Mouse (Mus musculus) midbrain, embryonic 11.5 days (tissue): Measurements from ENCODE around the gene Pelo. TPM values are rescaled to one million over a fixed set of nuclear protein-coding genes. Genes with fewer than 3 reads are reported as not detected.

Source experiments
- ATAC-seq: fragments of 200-750 bp; cut with Nextera tagmentation; 2 replicates; pipeline ENCODE4 v1.8.0; 2017; ENCODE audit warnings: moderate TSS enrichment, moderate library complexity; ENCODE audit not compliant: low FRiP score
- DNase-seq: peaks from one replicate; pipeline ENCODE4 v3.0.0; 2015; ENCODE audit warnings: low spot score; ENCODE audit errors: missing footprints
- H3K27ac ChIP-seq: fragments of 300-500 bp; sonication (generic); 2 replicates; pipeline ENCODE4 v1.5.1; 2014; ENCODE audit warnings: low read depth, low read length
- H3K27me3 ChIP-seq: fragments of 300-500 bp; sonication (generic); 2 replicates; pipeline ENCODE4 v1.6.1; 2014; ENCODE audit warnings: mild to moderate bottlenecking, low read length, moderate library complexity, mixed read lengths; ENCODE audit not compliant: control insufficient read depth, insufficient read depth
- H3K36me3 ChIP-seq: fragments of 300-500 bp; sonication (generic); 2 replicates; pipeline ENCODE4 v1.6.1; 2014; ENCODE audit warnings: mild to moderate bottlenecking, low read length, moderate library complexity, mixed read lengths; ENCODE audit not compliant: control insufficient read depth, insufficient read depth
- H3K4me1 ChIP-seq: fragments of 300-500 bp; sonication (generic); 2 replicates; pipeline ENCODE4 v1.6.1; 2014; ENCODE audit warnings: low read length; ENCODE audit not compliant: control insufficient read depth, insufficient read depth
- H3K4me2 ChIP-seq: fragments of 300-500 bp; sonication (generic); 2 replicates; pipeline ENCODE4 v1.6.1; 2014; ENCODE audit warnings: mild to moderate bottlenecking, moderate library complexity
- H3K4me3 ChIP-seq: fragments of 300-500 bp; sonication (generic); 2 replicates; pipeline ENCODE4 v1.5.1; 2014; ENCODE audit warnings: low read depth, low read length
- H3K9ac ChIP-seq: fragments of 300-500 bp; sonication (generic); 2 replicates; pipeline ENCODE4 v1.6.1; 2014; ENCODE audit warnings: low read length
- H3K9me3 ChIP-seq: fragments of 300-500 bp; sonication (generic); 2 replicates; pipeline ENCODE4 v1.6.1; 2016; ENCODE audit warnings: low read length; ENCODE audit not compliant: control insufficient read depth
- WGBS: fragments of 180-500 bp; shearing (Covaris S2); extraction: QIAGEN DNeasy Blood & Tissue Kit; methylation state at CpG from one replicate; pipeline ENCODE4 v1.1.7; 2014; 5-methylcytosine and 5-hydroxymethylcytosine counted together
- polyA plus RNA-seq: library from polyadenylated mRNA; unstranded; fragments of >200 nt; fragmentation: Nextera tagmentation; extraction: Ambion mirVana; gene quantifications from 2 replicates; pipeline ENCODE4 v1.2.1, GENCODE M21; 2014

Pelo gene
- polyA plus RNA-seq, 1 experiment from 2014 or later = 6.7 TPM

- ATAC-seq = no peak
- 76% methylated on average over 1 of the region's 1 CpGs for WGBS
Measured at GRCm38 (mm10) chr13:115124521-115124920, 34.5 kb upstream of the Pelo start.

GRCm38 (mm10) chr13:115118756-115119155 lies 28.8 kb upstream of the Pelo start:
- Histone ChIP-seq H3K9ac (no peak overlapping the region), H3K4me1 (no peaks in the 10 kb centered on the region), H3K27me3 (no peaks in the 10 kb centered on the region), H3K27ac (no peak overlapping the region), H3K4me2 (no peak overlapping the region), H3K9me3 (no peaks in the 10 kb centered on the region), H3K4me3 (no peak overlapping the region), H3K36me3 (no peaks in the 10 kb centered on the region)
- WGBS = 63% methylated on average over 5 of the region's 5 CpGs
- no peak for DNase-seq
- ATAC-seq = no peak

More at GRCm38 (mm10) chr13:115124521-115124920, 34.5 kb upstream of the Pelo start:
- Histone ChIP-seq H3K9me3 (no peaks in the 10 kb centered on the region), H3K4me2 (no peak overlapping the region), H3K27me3 (no peaks in the 10 kb centered on the region), H3K36me3 (no peaks in the 10 kb centered on the region), H3K9ac (no peak overlapping the region), H3K4me1 (no peaks in the 10 kb centered on the region), H3K4me3 (no peak overlapping the region), H3K27ac (no peak overlapping the region)
- no peak for DNase-seq

- Histone ChIP-seq H3K4me3 (no peak overlapping the region), H3K4me1 (no peaks in the 10 kb centered on the region), H3K27ac (no peak overlapping the region), H3K4me2 (no peak overlapping the region), H3K9ac (no peak overlapping the region), H3K9me3 (no peaks in the 10 kb centered on the region), H3K27me3 (no peaks in the 10 kb centered on the region), H3K36me3 (no peaks in the 10 kb centered on the region)
- ATAC-seq (no peak), DNase-seq (no peak)
- WGBS = 82% methylated on average over 3 of the region's 3 CpGs
Measured at GRCm38 (mm10) chr13:115118195-115118594, 28.2 kb upstream of the Pelo start.

GRCm38 (mm10) chr13:115116930-115117621 lies 27.1 kb upstream of the Pelo start:
- DNase-seq = no peak
- H3K27me3 ChIP-seq = no peaks in the 10 kb centered on the region
- H3K4me2 ChIP-seq = no peak overlapping the region
- ATAC-seq = no peak
- no peaks in the 10 kb centered on the region for H3K36me3 ChIP-seq
- 82% methylated on average over 3 of the region's 3 CpGs for WGBS
- no peaks in the 10 kb centered on the region for H3K4me1 ChIP-seq
- no peak overlapping the region for H3K27ac ChIP-seq
- H3K4me3 ChIP-seq = no peak overlapping the region
- H3K9ac ChIP-seq = no peak overlapping the region
- H3K9me3 ChIP-seq = no peaks in the 10 kb centered on the region

- Histone ChIP-seq H3K27ac (no peak overlapping the region), H3K27me3 (no peaks in the 10 kb centered on the region), H3K9me3 (no peaks in the 10 kb centered on the region), H3K4me3 (no peak overlapping the region), H3K4me2 (no peak overlapping the region), H3K36me3 (no peaks in the 10 kb centered on the region), H3K4me1 (no peaks in the 10 kb centered on the region), H3K9ac (no peak overlapping the region)
- ATAC-seq = no peak
- WGBS = 80% methylated on average over 4 of the region's 4 CpGs
- no peak for DNase-seq
Measured at GRCm38 (mm10) chr13:115109628-115110027, 19.6 kb upstream of the Pelo start.

- Histone ChIP-seq H3K27me3 (peaks cover 4% of the 10 kb centered on the region), H3K36me3 (no peaks in the 10 kb centered on the region), H3K9me3 (no peaks in the 10 kb centered on the region), H3K4me1 (no peaks in the 10 kb centered on the region), H3K4me3 (no peak overlapping the region), H3K9ac (no peak overlapping the region), H3K27ac (no peak overlapping the region), H3K4me2 (no peak overlapping the region)
- 83% methylated on average over 8 of the region's 8 CpGs for WGBS
- no peak for ATAC-seq
- DNase-seq = no peak
Measured at GRCm38 (mm10) chr13:115107436-115107835, 17.4 kb upstream of the Pelo start.

GRCm38 (mm10) chr13:115106183-115106582 lies 16.2 kb upstream of the Pelo start:
- DNase-seq (no peak), ATAC-seq (no peak)
- no peaks in the 10 kb centered on the region for H3K36me3 ChIP-seq
- no peaks in the 10 kb centered on the region for H3K9me3 ChIP-seq
- no peak overlapping the region for H3K9ac ChIP-seq
- no peak overlapping the region for H3K4me3 ChIP-seq
- H3K27me3 ChIP-seq = peaks cover 7% of the 10 kb centered on the region
- peaks cover 5% of the 10 kb centered on the region; the same call in 1 of the 2 replicates for H3K4me1 ChIP-seq
- WGBS = 89% methylated on average over 10 of the region's 10 CpGs
- H3K27ac ChIP-seq = no peak overlapping the region
- no peak overlapping the region for H3K4me2 ChIP-seq

- H3K4me1 ChIP-seq = peaks cover 5% of the 10 kb centered on the region; the same call in 1 of the 2 replicates
- H3K27ac ChIP-seq = no peak overlapping the region
- DNase-seq (no peak), ATAC-seq (no peak)
- no peaks in the 10 kb centered on the region for H3K9me3 ChIP-seq
- no peaks in the 10 kb centered on the region for H3K36me3 ChIP-seq
- H3K4me2 ChIP-seq = no peak overlapping the region
- 86% methylated on average over 2 of the region's 2 CpGs for WGBS
- H3K9ac ChIP-seq = no peak overlapping the region
- no peak overlapping the region for H3K4me3 ChIP-seq
- H3K27me3 ChIP-seq = peaks cover 17% of the 10 kb centered on the region
Measured at GRCm38 (mm10) chr13:115102754-115103153, 12.8 kb upstream of the Pelo start.

GRCm38 (mm10) chr13:115101355-115102191 lies 11.6 kb upstream of the Pelo start, which contains the start of the genes Gm49395 and Itga1:
Gm49395 (minus strand) TSS chr13:115101921.
Itga1 (minus strand) TSS chr13:115101964.
- Histone ChIP-seq H3K4me3 (peak within 1 kb of the TSS; percentile 46), H3K27ac (no peak within 1 kb of the TSS), H3K36me3 (no peaks in the 10 kb centered on the region), H3K4me2 (peak within 1 kb of the TSS; percentile 55), H3K4me1 (peaks cover 5% of the 10 kb centered on the region; the same call in 1 of the 2 replicates), H3K9ac (peak within 1 kb of the TSS; percentile 32), H3K27me3 (peaks cover 17% of the 10 kb centered on the region), H3K9me3 (no peaks in the 10 kb centered on the region)
- ATAC-seq (peak; percentile 78), DNase-seq (peak; percentile 95)
- WGBS = under 1% methylated on average over 39 of the region's 39 CpGs
